Comparison of ENCODE assay signal across 12 mouse cellular contexts in the genomic region with DNA sequence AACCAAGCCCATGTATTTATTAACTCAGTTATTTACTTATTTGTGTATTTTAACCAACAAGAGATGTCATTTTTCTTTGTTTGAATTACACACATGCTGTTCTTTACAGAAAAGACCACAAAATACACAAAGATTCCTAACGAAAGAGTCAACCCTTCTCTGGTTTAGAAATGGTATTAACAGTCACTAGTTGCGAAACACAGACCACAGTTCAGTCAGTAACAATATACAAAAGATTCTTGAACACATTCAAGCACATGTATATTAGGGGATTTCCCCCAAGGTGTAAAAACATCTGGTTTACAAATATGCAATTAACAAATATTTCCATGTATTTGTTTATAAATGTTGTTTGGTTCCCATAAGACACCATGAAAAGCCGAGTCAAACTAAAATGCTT.
"Had no signal": no experiment of that assay in that cellular context is flagged by ENCODE, and none has a peak within 500 bp of the region (broad histone marks: within the 10 kb centered on the region; RNA-seq: fewer than 3 reads in every experiment).

No protein-coding gene starts in this region.

- DNase-seq: gastrocnemius, postnatal 14 days; gastrocnemius, postnatal 36 days; heart, adult 11 months; heart, adult 2 months; heart, postnatal 14 days; heart, postnatal 36 days; kidney, adult 11 months; kidney, adult 2 months; kidney, adult 9 months; kidney, postnatal 14 days; kidney, postnatal 4 days; left cerebral cortex, postnatal 4 days had no signal
